Mouse (Mus musculus) heart, embryonic 11.5 days (tissue): Measurements from ENCODE around the gene Serpina11. TPM values are rescaled to one million over a fixed set of nuclear protein-coding genes. Genes with fewer than 3 reads are reported as not detected.

Experiments
- ATAC-seq: fragments of 200-750 bp; cut with Nextera tagmentation; replicated peaks from 2 replicates; pipeline ENCODE4 v1.8.0; 2017; ENCODE audit warnings: moderate library complexity; ENCODE audit not compliant: insufficient number of reproducible peaks, low FRiP score, low TSS enrichment
- H3K27ac ChIP-seq: fragments of 300-500 bp; sonication (generic); 2 replicates; pipeline ENCODE4 v1.5.1; 2014; ENCODE audit warnings: mild to moderate bottlenecking, low read depth, low read length
- H3K27me3 ChIP-seq: fragments of 300-500 bp; sonication (generic); 2 replicates; pipeline ENCODE4 v1.6.1; 2014; ENCODE audit warnings: mild to moderate bottlenecking, low read length, mixed read lengths; ENCODE audit not compliant: control insufficient read depth, insufficient read depth
- H3K36me3 ChIP-seq: fragments of 300-500 bp; sonication (generic); 2 replicates; pipeline ENCODE4 v1.6.1; 2014; ENCODE audit warnings: mild to moderate bottlenecking, low read length, moderate library complexity, mixed read lengths; ENCODE audit not compliant: control insufficient read depth, insufficient read depth
- H3K4me1 ChIP-seq: fragments of 300-500 bp; sonication (generic); 2 replicates; pipeline ENCODE4 v1.6.1; 2014; ENCODE audit warnings: low read length; ENCODE audit not compliant: control insufficient read depth, insufficient read depth
- H3K4me2 ChIP-seq: fragments of 300-500 bp; sonication (generic); 2 replicates; pipeline ENCODE4 v1.6.1; 2014; ENCODE audit warnings: mild to moderate bottlenecking, moderate library complexity
- H3K4me3 ChIP-seq: fragments of 300-500 bp; sonication (generic); 2 replicates; pipeline ENCODE4 v1.5.1; 2014; ENCODE audit warnings: low read depth, low read length
- H3K9ac ChIP-seq: fragments of 300-500 bp; sonication (generic); 2 replicates; pipeline ENCODE4 v1.6.1; 2014; ENCODE audit warnings: mild to moderate bottlenecking, low read depth, low read length, moderate library complexity
- H3K9me3 ChIP-seq: fragments of 300-500 bp; sonication (generic); replicated peaks from 2 replicates; pipeline ENCODE4 v1.6.1; 2016; ENCODE audit warnings: low read length; ENCODE audit not compliant: control insufficient read depth
- WGBS: fragments of 180-500 bp; shearing (Covaris S2); extraction: QIAGEN DNeasy Blood & Tissue Kit; methylation state at CpG from one replicate; pipeline ENCODE4 v1.1.7; 2014; ENCODE audit not compliant: insufficient replicate concordance; 5-methylcytosine and 5-hydroxymethylcytosine counted together
- polyA plus RNA-seq: library from polyadenylated mRNA; unstranded; fragments of >200 nt; fragmentation: Nextera tagmentation; extraction: Ambion mirVana; gene quantifications from 2 replicates; pipeline ENCODE4 v1.2.1, GENCODE M21; 2014

The Serpina11 gene
- polyA plus RNA-seq, 1 experiment from 2014 or later = 0.16 TPM

- Histone ChIP-seq H3K27me3 (0 out of 2 replicates have a peak, but pooled peaks cover 3% of the 10 kb centered on the region), H3K4me2 (no peak overlapping the region), H3K36me3 (no peaks in the 10 kb centered on the region), H3K9ac (no peak overlapping the region), H3K9me3 (no peaks in the 10 kb centered on the region), H3K4me3 (no peak overlapping the region), H3K27ac (no peak overlapping the region), H3K4me1 (no peaks in the 10 kb centered on the region)
- ATAC-seq = no peak
- 56% methylated on average over 4 of the region's 4 CpGs for WGBS
Measured at GRCm38 (mm10) chr12:103984935-103985334, 4.8 kb downstream of the Serpina11 start.

- no peak overlapping the region for H3K4me3 ChIP-seq
- H3K4me1 ChIP-seq = no peaks in the 10 kb centered on the region
- no peak overlapping the region for H3K4me2 ChIP-seq
- no peak for ATAC-seq
- H3K27me3 ChIP-seq = no peaks in the 10 kb centered on the region
- H3K9me3 ChIP-seq = no peaks in the 10 kb centered on the region
- no peaks in the 10 kb centered on the region for H3K36me3 ChIP-seq
- H3K9ac ChIP-seq = no peak overlapping the region
- no peak overlapping the region for H3K27ac ChIP-seq
- 52% methylated on average over 7 of the region's 7 CpGs for WGBS
Measured at GRCm38 (mm10) chr12:103981646-103982360, 8.0 kb downstream of the Serpina11 start.

- 75% methylated on average over 10 of the region's 10 CpGs for WGBS
- Histone ChIP-seq H3K36me3 (no peaks in the 10 kb centered on the region), H3K27ac (no peak overlapping the region), H3K4me3 (no peak overlapping the region), H3K27me3 (no peaks in the 10 kb centered on the region), H3K4me2 (no peak overlapping the region), H3K9ac (no peak overlapping the region), H3K9me3 (no peaks in the 10 kb centered on the region), H3K4me1 (no peaks in the 10 kb centered on the region)
- no peak for ATAC-seq
Measured at GRCm38 (mm10) chr12:103978294-103978693, 11.5 kb downstream of the Serpina11 start.

GRCm38 (mm10) chr12:103977846-103978245, 11.9 kb downstream of the Serpina11 start:
- Histone ChIP-seq H3K9ac (no peak overlapping the region), H3K36me3 (no peaks in the 10 kb centered on the region), H3K4me1 (no peaks in the 10 kb centered on the region), H3K27ac (no peak overlapping the region), H3K27me3 (no peaks in the 10 kb centered on the region), H3K9me3 (no peaks in the 10 kb centered on the region), H3K4me3 (no peak overlapping the region), H3K4me2 (no peak overlapping the region)
- ATAC-seq = no peak
- 30% methylated on average over 5 of the region's 5 CpGs for WGBS

GRCm38 (mm10) chr12:103977060-103977459, 12.7 kb downstream of the Serpina11 start:
- no peaks in the 10 kb centered on the region for H3K4me1 ChIP-seq
- H3K27me3 ChIP-seq = no peaks in the 10 kb centered on the region
- H3K9me3 ChIP-seq = no peaks in the 10 kb centered on the region
- H3K4me2 ChIP-seq = no peak overlapping the region
- H3K9ac ChIP-seq = no peak overlapping the region
- H3K36me3 ChIP-seq = no peaks in the 10 kb centered on the region
- no peak for ATAC-seq
- no peak overlapping the region for H3K27ac ChIP-seq
- 57% methylated on average over 3 of the region's 3 CpGs for WGBS
- H3K4me3 ChIP-seq = no peak overlapping the region

- no peaks in the 10 kb centered on the region for H3K27me3 ChIP-seq
- no peak overlapping the region for H3K4me2 ChIP-seq
- peaks cover 3% of the 10 kb centered on the region; the same call in 1 of the 2 replicates for H3K9me3 ChIP-seq
- H3K4me3 ChIP-seq = no peak overlapping the region
- H3K36me3 ChIP-seq = no peaks in the 10 kb centered on the region
- no peak for ATAC-seq
- WGBS = 83% methylated on average over 4 of the region's 4 CpGs
- H3K9ac ChIP-seq = no peak overlapping the region
- no peaks in the 10 kb centered on the region for H3K4me1 ChIP-seq
- H3K27ac ChIP-seq = no peak overlapping the region
Measured at GRCm38 (mm10) chr12:103971080-103971479, 18.7 kb downstream of the Serpina11 start.

GRCm38 (mm10) chr12:103969577-103970116, 20.1 kb downstream of the Serpina11 start:
- no peak overlapping the region for H3K4me3 ChIP-seq
- H3K27ac ChIP-seq = no peak overlapping the region
- no peak overlapping the region for H3K9ac ChIP-seq
- no peaks in the 10 kb centered on the region for H3K36me3 ChIP-seq
- H3K4me2 ChIP-seq = no peak overlapping the region
- peaks cover 3% of the 10 kb centered on the region; the same call in 1 of the 2 replicates for H3K9me3 ChIP-seq
- WGBS = 80% methylated on average over 9 of the region's 9 CpGs
- no peak for ATAC-seq
- H3K4me1 ChIP-seq = no peaks in the 10 kb centered on the region
- H3K27me3 ChIP-seq = no peaks in the 10 kb centered on the region

GRCm38 (mm10) chr12:103966761-103967160, 23.0 kb downstream of the Serpina11 start:
- ATAC-seq = no peak
- WGBS = 61% methylated on average over 3 of the region's 3 CpGs
- Histone ChIP-seq H3K4me2 (no peak overlapping the region), H3K9me3 (peaks cover 3% of the 10 kb centered on the region), H3K36me3 (no peaks in the 10 kb centered on the region), H3K27ac (no peak overlapping the region), H3K9ac (no peak overlapping the region), H3K27me3 (no peaks in the 10 kb centered on the region), H3K4me3 (no peak overlapping the region), H3K4me1 (no peaks in the 10 kb centered on the region)

GRCm38 (mm10) chr12:103963288-103963687, 26.5 kb downstream of the Serpina11 start:
- Histone ChIP-seq H3K4me3 (no peak overlapping the region), H3K27ac (no peak overlapping the region), H3K9me3 (no peaks in the 10 kb centered on the region; the same call in 1 of the 2 replicates), H3K4me1 (no peaks in the 10 kb centered on the region), H3K9ac (no peak overlapping the region), H3K36me3 (no peaks in the 10 kb centered on the region), H3K4me2 (no peak overlapping the region), H3K27me3 (no peaks in the 10 kb centered on the region)
- ATAC-seq = no peak
- 69% methylated on average over 4 of the region's 4 CpGs for WGBS
